Mouse (Mus musculus): Measurements from ENCODE around the gene Gm17364. TPM values are rescaled to one million over a fixed set of nuclear protein-coding genes. Genes with fewer than 3 reads are reported as not detected.

The Gm17364 gene
- polyA plus RNA-seq (2015; fragmentation: Nextera tagmentation; extraction: Ambion mirVana): not detected in 2 replicates

DNA sequence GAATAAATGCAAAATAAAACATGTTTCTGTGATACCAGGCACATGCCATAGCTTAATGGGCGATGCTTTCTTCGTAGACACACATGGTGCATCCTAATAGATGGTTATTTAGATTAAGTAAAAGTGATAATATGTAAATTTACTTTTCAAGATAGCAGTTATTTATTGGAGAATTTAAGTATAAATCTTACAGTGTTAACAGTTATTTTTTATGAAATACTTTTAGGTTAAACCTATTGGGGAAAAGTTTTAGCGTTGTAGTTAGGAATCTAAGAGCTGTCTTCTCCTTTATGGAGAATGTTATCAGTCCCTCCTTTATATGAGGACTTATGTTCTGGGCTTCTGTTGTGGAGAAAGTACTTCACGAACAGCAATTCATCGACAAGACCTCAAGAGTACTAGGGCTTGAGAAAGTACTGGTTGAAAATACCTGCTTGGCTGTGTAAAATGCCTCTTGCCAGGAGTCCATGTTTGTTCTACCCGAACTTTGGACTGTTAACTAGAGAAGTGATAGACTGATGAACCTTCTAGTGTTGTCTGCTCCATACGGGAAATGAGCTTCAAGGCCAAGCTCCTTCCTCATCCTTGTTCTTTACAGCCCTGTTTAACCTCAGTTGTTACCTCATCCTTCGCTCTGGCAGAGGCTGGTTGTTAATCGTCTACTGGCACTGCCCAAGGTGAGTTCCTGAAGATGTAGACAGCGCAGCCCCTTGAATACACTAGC is at the start of gene Gm17364:
Gene Gm17364 (minus strand): TSS at position 51 of the 724 bp plus-strand sequence.
- Histone ChIP-seq H3K27me3 (replicated peaks) (no peaks in the 10 kb centered on the region), H3K9ac (no peak within 1 kb of the TSS), H3K9me3 (no peaks in the 10 kb centered on the region), H3K4me2 (no peak within 1 kb of the TSS), H3K4me1 (no peaks in the 10 kb centered on the region), H3K27ac (no peak within 1 kb of the TSS), H3K4me3 (replicated peaks) (no peak within 1 kb of the TSS), H3K36me3 (no peaks in the 10 kb centered on the region)
- 92% methylated on average over 10 of the region's 10 CpGs for WGBS
- ATAC-seq (ENCODE audit: insufficient read depth, low FRiP score, low read depth): no peak

GRCm38 (mm10) chr13:41321433-41321832 is 47.7 kb upstream of the Gm17364 start:
- H3K27ac ChIP-seq: peak overlapping the region; percentile 64; the same call in 1 of the 2 replicates
- 0 out of 2 replicates have a peak, but pooled peaks cover 10% of the 10 kb centered on the region for H3K4me1 ChIP-seq
- H3K9me3 ChIP-seq: no peaks in the 10 kb centered on the region
- ATAC-seq (ENCODE audit: insufficient read depth, low FRiP score, low read depth): no peak
- H3K4me2 ChIP-seq: no peak overlapping the region
- no peak overlapping the region for H3K4me3 ChIP-seq (replicated peaks)
- H3K27me3 ChIP-seq (replicated peaks): no peaks in the 10 kb centered on the region
- peaks cover 2% of the 10 kb centered on the region for H3K36me3 ChIP-seq
- H3K9ac ChIP-seq: no peak overlapping the region
- WGBS: 51% methylated on average over 3 of the region's 3 CpGs

DNA sequence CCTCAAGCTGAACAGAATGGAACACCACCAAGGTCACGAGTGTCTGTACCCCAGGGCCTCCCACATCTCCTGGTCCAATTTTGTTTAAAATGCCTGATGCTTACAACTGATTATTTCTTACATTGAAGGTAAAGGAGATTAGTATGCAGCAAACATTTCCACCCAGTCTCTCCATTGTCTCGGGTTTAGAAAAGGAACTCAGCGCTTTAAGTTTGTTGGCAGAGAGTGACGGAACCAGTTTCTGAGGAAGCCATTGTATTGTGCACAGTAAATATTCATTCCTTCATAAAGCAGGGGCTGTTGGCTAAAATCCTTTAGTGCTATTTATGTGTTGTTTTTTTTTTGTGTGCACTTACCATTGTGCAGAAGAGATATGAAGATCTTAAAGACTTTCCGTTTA is 47.0 kb upstream of the Gm17364 start:
- Histone ChIP-seq H3K36me3 (peaks cover 6% of the 10 kb centered on the region), H3K27me3 (replicated peaks) (no peaks in the 10 kb centered on the region), H3K4me1 (0 out of 2 replicates have a peak, but pooled peaks cover 10% of the 10 kb centered on the region), H3K27ac (peak overlapping the region; percentile 64; the same call in 1 of the 2 replicates), H3K9me3 (no peaks in the 10 kb centered on the region), H3K4me3 (replicated peaks) (no peak overlapping the region), H3K4me2 (no peak overlapping the region), H3K9ac (no peak overlapping the region)
- no peak for ATAC-seq (ENCODE audit: insufficient read depth, low FRiP score, low read depth)
- WGBS: 65% methylated on average over 5 of the region's 5 CpGs

DNA sequence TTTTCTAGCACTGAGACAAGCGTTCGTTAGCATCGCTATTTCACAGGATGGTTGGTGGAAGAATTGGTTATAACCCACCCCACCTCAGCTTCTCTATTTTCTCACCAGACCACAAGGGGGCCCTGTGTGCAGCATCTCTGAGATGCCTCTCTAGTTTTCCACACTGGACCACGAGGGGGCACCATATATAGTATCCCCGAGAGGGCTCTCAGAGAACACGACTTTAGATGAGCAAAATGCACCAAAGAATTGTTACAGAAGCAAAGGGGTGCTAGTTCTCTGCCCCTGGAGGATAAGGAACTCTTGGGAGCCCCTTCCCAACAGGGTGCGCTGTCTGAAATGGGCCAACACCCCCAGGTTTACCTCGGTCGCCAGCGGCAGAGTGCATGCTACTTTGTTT is 28.9 kb upstream of the Gm17364 start:
- WGBS: 59% methylated on average over 10 of the region's 10 CpGs
- Histone ChIP-seq H3K4me3 (replicated peaks) (no peak overlapping the region), H3K4me1 (peaks cover 3% of the 10 kb centered on the region; the same call in 1 of the 2 replicates), H3K27ac (no peak overlapping the region), H3K9ac (no peak overlapping the region), H3K4me2 (no peak overlapping the region), H3K9me3 (no peaks in the 10 kb centered on the region), H3K27me3 (replicated peaks) (no peaks in the 10 kb centered on the region), H3K36me3 (no peaks in the 10 kb centered on the region)
- ATAC-seq (ENCODE audit: insufficient read depth, low FRiP score, low read depth): no peak

- 41% methylated on average over 4 of the region's 4 CpGs for WGBS
- Histone ChIP-seq H3K4me2 (no peak overlapping the region), H3K27ac (no peak overlapping the region), H3K9me3 (no peaks in the 10 kb centered on the region), H3K4me3 (replicated peaks) (no peak overlapping the region), H3K9ac (no peak overlapping the region), H3K4me1 (peaks cover 3% of the 10 kb centered on the region; the same call in 1 of the 2 replicates), H3K36me3 (no peaks in the 10 kb centered on the region), H3K27me3 (replicated peaks) (no peaks in the 10 kb centered on the region)
- ATAC-seq (ENCODE audit: insufficient read depth, low FRiP score, low read depth): 0 out of 2 replicates have a peak, but pooled peaks have one; percentile 29
Measured at GRCm38 (mm10) chr13:41300037-41300436, 26.3 kb upstream of the Gm17364 start.

- 36% methylated on average over 5 of the region's 5 CpGs for WGBS
- no peak for ATAC-seq (ENCODE audit: insufficient read depth, low FRiP score, low read depth)
Measured at GRCm38 (mm10) chr13:41298996-41299395, 25.2 kb upstream of the Gm17364 start.

GRCm38 (mm10) chr13:41298533-41298932 is 24.8 kb upstream of the Gm17364 start:
- Histone ChIP-seq H3K27ac (no peak overlapping the region), H3K27me3 (replicated peaks) (no peaks in the 10 kb centered on the region), H3K4me2 (no peak overlapping the region), H3K36me3 (no peaks in the 10 kb centered on the region), H3K9me3 (no peaks in the 10 kb centered on the region), H3K9ac (no peak overlapping the region), H3K4me1 (peaks cover 3% of the 10 kb centered on the region; the same call in 1 of the 2 replicates), H3K4me3 (replicated peaks) (no peak overlapping the region)
- no peak for ATAC-seq (ENCODE audit: insufficient read depth, low FRiP score, low read depth)
- 3% methylated on average over 2 of the region's 2 CpGs for WGBS

More at GRCm38 (mm10) chr13:41298996-41299395, 25.2 kb upstream of the Gm17364 start:
- Histone ChIP-seq H3K27ac (no peak overlapping the region), H3K4me3 (replicated peaks) (no peak overlapping the region), H3K4me1 (peaks cover 3% of the 10 kb centered on the region; the same call in 1 of the 2 replicates), H3K27me3 (replicated peaks) (no peaks in the 10 kb centered on the region), H3K4me2 (no peak overlapping the region), H3K9me3 (no peaks in the 10 kb centered on the region), H3K36me3 (no peaks in the 10 kb centered on the region), H3K9ac (no peak overlapping the region)

DNA sequence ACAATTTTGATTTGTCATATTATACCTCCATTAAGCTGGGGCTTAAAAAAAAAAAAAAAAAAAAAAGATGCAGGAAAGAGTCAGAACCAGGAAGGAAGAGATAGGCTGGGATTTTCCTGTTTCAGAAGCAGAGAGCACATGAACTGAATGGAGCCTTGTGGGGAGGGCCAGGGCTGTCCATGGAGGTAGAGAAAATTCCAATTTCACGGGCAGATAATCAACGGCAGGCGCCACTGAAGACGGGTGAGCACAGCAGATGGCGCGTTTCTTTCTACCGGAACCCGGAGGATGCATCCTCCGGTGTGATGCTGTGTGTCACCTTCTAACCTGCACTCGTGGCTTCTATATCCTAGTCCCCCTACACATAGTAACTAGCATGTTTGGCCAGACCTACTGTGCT is 22.6 kb upstream of the Gm17364 start:
- 87% methylated on average over 10 of the region's 10 CpGs for WGBS

GRCm38 (mm10) chr13:41295886-41296285 is 22.1 kb upstream of the Gm17364 start:
- Histone ChIP-seq H3K9me3 (no peaks in the 10 kb centered on the region), H3K27me3 (replicated peaks) (no peaks in the 10 kb centered on the region), H3K36me3 (no peaks in the 10 kb centered on the region), H3K4me2 (no peak overlapping the region), H3K9ac (no peak overlapping the region), H3K4me1 (peaks cover 3% of the 10 kb centered on the region; the same call in 1 of the 2 replicates), H3K4me3 (replicated peaks) (no peak overlapping the region), H3K27ac (no peak overlapping the region)
- WGBS: 63% methylated on average over 6 of the region's 6 CpGs
- no peak for ATAC-seq (ENCODE audit: insufficient read depth, low FRiP score, low read depth)

More for the DNA sequence above, 22.6 kb upstream of the Gm17364 start:
- Histone ChIP-seq H3K36me3 (no peaks in the 10 kb centered on the region), H3K4me1 (peaks cover 3% of the 10 kb centered on the region; the same call in 1 of the 2 replicates), H3K4me3 (replicated peaks) (no peak overlapping the region), H3K27me3 (replicated peaks) (no peaks in the 10 kb centered on the region), H3K9me3 (no peaks in the 10 kb centered on the region), H3K27ac (no peak overlapping the region), H3K9ac (no peak overlapping the region), H3K4me2 (no peak overlapping the region)
- no peak for ATAC-seq (ENCODE audit: insufficient read depth, low FRiP score, low read depth)

GRCm38 (mm10) chr13:41293595-41293994 is 19.8 kb upstream of the Gm17364 start:
- WGBS: 48% methylated on average over 5 of the region's 5 CpGs
- Histone ChIP-seq H3K36me3 (no peaks in the 10 kb centered on the region), H3K4me1 (peaks cover 2% of the 10 kb centered on the region; the same call in 1 of the 2 replicates), H3K27me3 (replicated peaks) (no peaks in the 10 kb centered on the region), H3K9me3 (no peaks in the 10 kb centered on the region), H3K4me2 (no peak overlapping the region), H3K27ac (no peak overlapping the region), H3K9ac (no peak overlapping the region), H3K4me3 (replicated peaks) (no peak overlapping the region)
- ATAC-seq (ENCODE audit: insufficient read depth, low FRiP score, low read depth): no peak

- no peaks in the 10 kb centered on the region for H3K36me3 ChIP-seq
- no peak overlapping the region for H3K9ac ChIP-seq
- H3K4me1 ChIP-seq: no peaks in the 10 kb centered on the region
- H3K9me3 ChIP-seq: no peaks in the 10 kb centered on the region
- H3K4me2 ChIP-seq: no peak overlapping the region
- H3K27me3 ChIP-seq (replicated peaks): no peaks in the 10 kb centered on the region
- WGBS: 84% methylated on average over 4 of the region's 4 CpGs
- no peak for ATAC-seq (ENCODE audit: insufficient read depth, low FRiP score, low read depth)
- H3K27ac ChIP-seq: no peak overlapping the region
- H3K4me3 ChIP-seq (replicated peaks): no peak overlapping the region
Measured at GRCm38 (mm10) chr13:41291466-41291974, 17.7 kb upstream of the Gm17364 start.

DNA sequence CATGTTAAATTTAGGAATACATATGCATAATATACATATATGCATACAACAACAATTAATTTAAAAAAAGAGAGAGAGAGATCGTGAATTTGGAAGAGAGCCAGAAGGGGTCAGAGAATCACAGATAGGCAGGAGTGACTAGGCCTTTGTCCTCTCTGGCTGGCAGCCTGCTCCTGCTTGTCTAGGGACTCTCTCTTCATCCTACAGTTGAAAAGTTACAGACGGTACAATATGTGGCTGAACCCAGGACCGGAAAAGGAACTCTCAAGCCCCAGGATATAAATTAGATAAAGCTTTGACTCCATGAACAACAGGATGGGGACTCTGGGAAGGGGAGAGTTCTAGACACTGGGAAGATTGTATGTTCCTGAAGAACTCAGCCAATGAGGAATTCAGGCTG is 12.5 kb upstream of the Gm17364 start:
- H3K4me3 ChIP-seq (replicated peaks): no peak overlapping the region
- WGBS: 68% methylated on average over 3 of the region's 3 CpGs
- ATAC-seq (ENCODE audit: insufficient read depth, low FRiP score, low read depth): no peak

More for the DNA sequence above, 12.5 kb upstream of the Gm17364 start:
- Histone ChIP-seq H3K27ac (no peak overlapping the region), H3K4me1 (no peaks in the 10 kb centered on the region), H3K9ac (no peak overlapping the region), H3K27me3 (replicated peaks) (no peaks in the 10 kb centered on the region), H3K9me3 (no peaks in the 10 kb centered on the region), H3K4me2 (no peak overlapping the region), H3K36me3 (no peaks in the 10 kb centered on the region)
